Mouse (Mus musculus) erythroblast, embryonic 14.5 days (primary cell): ENCODE data around the gene Hoxa10. TPM values are rescaled to one million over a fixed set of nuclear protein-coding genes. Genes with fewer than 3 reads are reported as not detected.

Source experiments
- H3K27me3 ChIP-seq: 2 replicates; pipeline ENCODE4 v1.6.1; 2012; ENCODE audit warnings: inconsistent platforms; ENCODE audit not compliant: control insufficient read depth
- H3K36me3 ChIP-seq: 2 replicates; pipeline ENCODE4 v1.6.1; 2012; ENCODE audit warnings: mild to moderate bottlenecking, inconsistent platforms; ENCODE audit not compliant: control insufficient read depth
- H3K4me1 ChIP-seq: 2 replicates; pipeline ENCODE4 v1.6.1; 2012; ENCODE audit warnings: inconsistent platforms; ENCODE audit not compliant: control insufficient read depth
- H3K4me3 ChIP-seq: replicated peaks from 2 replicates; pipeline ENCODE3; 2012; ENCODE audit warnings: moderate library complexity, mild to moderate bottlenecking, inconsistent platforms
- H3K9me3 ChIP-seq: 2 replicates; pipeline ENCODE4 v1.6.1; 2012; ENCODE audit warnings: low read length, inconsistent platforms, mixed read lengths; ENCODE audit not compliant: control insufficient read depth
- GATA1 ChIP-seq: IDR thresholded peaks from 2 replicates; pipeline ENCODE4 v1.6.1; 2012; ENCODE audit warnings: low read length, inconsistent platforms, mixed read lengths
- TAL1 ChIP-seq: IDR thresholded peaks from 3 replicates; pipeline ENCODE4 v1.6.1; 2012; ENCODE audit warnings: low read length, inconsistent platforms, mixed read lengths
- polyA plus RNA-seq: library from polyadenylated mRNA; stranded (reverse); fragments of >175 nt; gene quantifications from 2 replicates; pipeline ENCODE4 v1.2.3, GENCODE M21; 2012

Gene Hoxa10
- polyA plus RNA-seq, 1 experiment: not detected

DNA sequence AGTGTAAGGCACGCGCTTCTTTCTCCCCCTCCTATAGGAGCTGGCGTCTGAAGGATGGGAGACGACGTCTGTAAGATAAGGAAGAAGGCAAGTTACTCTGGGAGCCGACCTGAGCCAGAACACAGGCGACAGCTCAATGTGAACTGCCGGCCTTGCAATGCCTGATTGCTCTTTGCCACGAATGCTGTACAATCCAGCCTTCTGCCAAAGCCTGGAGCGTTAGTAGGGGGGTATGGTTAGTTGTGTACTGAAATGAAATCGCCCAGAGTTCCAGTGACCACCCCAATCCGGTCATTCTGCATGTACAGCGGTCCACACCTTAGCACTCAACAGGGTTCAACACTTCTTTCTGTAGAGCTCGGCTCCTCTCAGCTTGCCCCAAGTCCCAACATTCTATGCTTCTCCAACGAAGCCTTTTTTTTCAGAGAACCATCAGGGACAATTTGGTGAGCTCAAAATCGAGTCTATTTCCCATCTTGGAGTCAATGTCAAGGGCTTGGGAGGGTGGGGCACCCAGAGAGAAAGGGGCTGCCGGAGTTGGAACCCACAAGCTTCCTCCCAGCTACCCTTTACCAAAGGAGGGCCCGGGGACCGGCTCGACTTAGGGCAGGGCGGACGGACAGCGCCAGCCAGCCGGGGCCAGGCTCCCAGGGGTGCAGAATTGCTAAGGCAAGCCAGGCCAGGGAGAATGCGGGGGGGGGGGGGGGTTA lies 18.6 kb upstream of the Hoxa10 start:
- H3K4me3 ChIP-seq: no peak overlapping the region

DNA sequence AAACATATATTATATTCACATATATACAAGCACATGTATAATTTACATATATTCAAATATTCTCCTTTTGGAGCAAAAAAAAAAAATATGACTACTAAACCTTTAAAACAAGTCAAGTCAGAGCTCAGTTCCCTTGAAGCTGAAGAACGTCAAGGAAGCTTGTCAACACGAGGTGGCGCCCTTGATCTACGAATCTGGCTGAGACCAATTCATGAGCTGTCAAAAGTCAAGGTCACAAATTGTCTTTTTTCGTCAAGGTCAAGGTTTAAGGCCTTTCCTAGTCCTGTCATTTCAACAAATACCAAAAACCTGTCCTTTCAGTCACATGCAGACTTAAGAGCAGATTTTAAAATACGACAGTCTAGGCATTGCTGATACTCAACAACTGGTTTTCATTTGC lies 16.3 kb upstream of the Hoxa10 start:
- TF ChIP-seq GATA1 (no peak), TAL1 (no peak)
- Histone ChIP-seq H3K27me3 (peaks cover 99% of the 10 kb centered on the region), H3K4me3 (no peak overlapping the region), H3K36me3 (no peaks in the 10 kb centered on the region), H3K4me1 (no peaks in the 10 kb centered on the region), H3K9me3 (peaks cover 2% of the 10 kb centered on the region; the same call in 1 of the 2 replicates)

More for the DNA sequence above, 18.6 kb upstream of the Hoxa10 start:
- TF ChIP-seq TAL1 (no peak), GATA1 (no peak)
- H3K9me3 ChIP-seq: peaks cover 2% of the 10 kb centered on the region; the same call in 1 of the 2 replicates
- H3K27me3 ChIP-seq: peaks cover 99% of the 10 kb centered on the region
- H3K36me3 ChIP-seq: no peaks in the 10 kb centered on the region
- no peaks in the 10 kb centered on the region for H3K4me1 ChIP-seq

DNA sequence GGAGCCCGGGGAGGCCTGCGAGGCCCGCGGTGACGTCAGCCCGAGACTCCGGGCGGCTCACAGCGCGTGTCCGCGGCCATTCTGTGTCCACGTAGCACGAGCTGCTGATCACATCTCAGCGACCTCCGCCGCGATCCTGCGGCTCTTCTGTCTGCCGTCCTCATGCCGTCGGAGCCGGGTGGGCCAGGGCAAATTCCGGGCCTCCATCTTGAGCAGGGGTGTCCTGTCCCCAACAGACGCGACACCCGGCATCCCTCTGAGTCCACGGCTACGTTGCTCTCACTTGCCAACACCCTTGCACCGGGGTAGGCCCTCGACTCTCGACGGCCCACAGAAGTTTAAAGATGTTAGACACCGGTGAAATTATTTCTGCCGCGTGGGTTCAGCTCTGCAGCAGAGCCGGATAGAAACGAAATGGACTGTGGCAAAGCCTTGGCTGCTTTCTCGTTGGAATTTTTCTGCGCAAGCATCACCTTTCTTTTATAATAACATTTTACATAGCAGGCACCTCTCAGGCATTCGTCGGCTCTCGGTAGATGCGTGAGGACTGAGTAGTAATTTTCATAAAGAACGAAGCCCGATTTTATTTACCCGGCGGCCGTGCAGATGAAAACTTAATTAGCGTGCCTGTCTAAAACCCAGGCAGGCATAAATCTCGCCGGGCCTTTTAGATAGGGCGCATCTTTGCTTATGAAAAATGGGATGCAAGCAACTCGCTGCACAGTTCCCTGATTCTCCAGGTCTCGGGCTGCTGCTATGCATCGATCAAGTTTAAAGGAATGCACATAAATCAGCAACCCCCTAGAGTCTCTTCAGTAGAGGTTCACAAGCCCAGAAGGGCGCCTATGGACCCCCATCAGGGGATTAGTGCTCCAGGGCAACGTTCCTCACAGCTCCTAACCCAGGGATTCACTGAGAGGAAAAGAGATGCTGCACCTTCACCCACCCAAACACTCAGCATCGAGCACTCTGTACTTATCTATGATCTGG lies 13.2 kb upstream of the Hoxa10 start:
- TF ChIP-seq TAL1: no peak
- no peak for TF ChIP-seq GATA1
- Histone ChIP-seq H3K4me3 (no peak overlapping the region), H3K27me3 (peaks cover 99% of the 10 kb centered on the region), H3K9me3 (no peaks in the 10 kb centered on the region; the same call in 1 of the 2 replicates), H3K4me1 (no peaks in the 10 kb centered on the region), H3K36me3 (no peaks in the 10 kb centered on the region)

DNA sequence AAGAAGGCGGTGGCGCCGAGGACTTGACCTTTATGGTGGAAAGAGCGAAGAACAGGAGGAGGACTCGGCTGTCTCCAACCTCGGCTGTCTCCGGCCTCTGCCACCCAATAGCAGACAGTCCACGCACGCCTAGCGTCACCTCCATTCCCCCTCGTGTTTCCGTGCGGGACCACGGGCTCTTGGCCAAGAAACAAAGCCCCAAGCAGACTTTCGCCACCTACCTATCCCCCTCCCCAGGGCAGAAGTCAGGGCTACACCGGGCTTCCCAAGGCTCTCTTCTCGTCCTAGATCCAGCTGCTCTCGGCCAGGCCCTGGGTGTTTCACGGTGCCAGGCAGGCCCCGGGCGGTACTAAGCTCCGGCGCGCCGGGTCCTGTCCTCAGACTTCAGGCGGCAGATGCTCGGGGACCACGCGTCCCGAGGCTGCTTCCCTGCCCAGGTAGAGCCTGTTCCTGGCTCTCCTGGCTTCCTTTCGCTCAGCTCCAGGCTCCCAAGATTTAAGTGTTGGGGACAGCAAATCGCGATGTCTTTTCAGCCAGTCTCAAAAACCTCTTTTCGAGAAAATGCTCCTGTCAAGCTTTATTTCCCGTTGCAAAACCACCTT lies 12.2 kb upstream of the Hoxa10 start:
- H3K9me3 ChIP-seq: no peaks in the 10 kb centered on the region; the same call in 1 of the 2 replicates
- H3K27me3 ChIP-seq: peaks cover 99% of the 10 kb centered on the region
- H3K36me3 ChIP-seq: no peaks in the 10 kb centered on the region
- H3K4me3 ChIP-seq: no peak overlapping the region
- TF ChIP-seq TAL1 (no peak), GATA1 (no peak)
- no peaks in the 10 kb centered on the region for H3K4me1 ChIP-seq

DNA sequence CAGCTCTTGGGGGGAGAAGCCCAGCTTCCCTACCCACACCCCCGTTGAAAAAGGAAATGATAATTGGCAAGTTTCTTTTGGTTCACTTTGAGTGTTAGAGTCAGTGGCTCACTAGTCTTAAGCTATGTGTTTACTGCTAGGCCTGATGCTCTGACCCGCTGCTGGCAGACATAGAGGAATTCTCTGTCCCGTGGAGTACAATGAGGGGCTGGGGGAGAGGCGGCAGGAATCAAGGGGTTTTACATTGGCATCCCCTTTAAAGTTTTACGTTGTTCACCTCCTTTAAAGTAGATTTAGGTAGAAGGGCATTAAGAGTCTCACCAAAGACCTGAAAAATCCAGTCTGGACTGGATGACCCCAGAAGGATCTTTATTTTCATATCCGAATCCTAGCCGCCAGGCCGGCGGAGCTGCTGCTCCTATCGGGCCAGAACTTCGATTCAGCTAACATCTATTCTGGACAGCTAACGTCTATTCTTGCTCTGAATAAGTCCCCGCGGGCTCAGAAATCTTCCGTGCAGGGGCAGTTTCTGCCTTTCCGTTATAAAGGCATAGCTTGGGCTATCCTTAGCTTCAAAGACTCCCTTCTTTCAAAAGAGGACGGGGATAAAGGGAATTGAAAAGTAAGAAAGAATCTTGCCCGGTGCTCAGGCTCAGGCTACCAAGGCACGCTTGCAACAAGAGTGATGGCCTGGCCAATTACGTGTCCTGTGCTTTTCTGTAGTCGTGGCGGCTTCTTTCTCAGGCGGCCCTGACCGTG lies 11.5 kb upstream of the Hoxa10 start:
- Histone ChIP-seq H3K36me3 (no peaks in the 10 kb centered on the region), H3K9me3 (no peaks in the 10 kb centered on the region; the same call in 1 of the 2 replicates), H3K27me3 (peaks cover 99% of the 10 kb centered on the region), H3K4me1 (no peaks in the 10 kb centered on the region), H3K4me3 (no peak overlapping the region)
- TF ChIP-seq GATA1: no peak
- TF ChIP-seq TAL1: no peak

DNA sequence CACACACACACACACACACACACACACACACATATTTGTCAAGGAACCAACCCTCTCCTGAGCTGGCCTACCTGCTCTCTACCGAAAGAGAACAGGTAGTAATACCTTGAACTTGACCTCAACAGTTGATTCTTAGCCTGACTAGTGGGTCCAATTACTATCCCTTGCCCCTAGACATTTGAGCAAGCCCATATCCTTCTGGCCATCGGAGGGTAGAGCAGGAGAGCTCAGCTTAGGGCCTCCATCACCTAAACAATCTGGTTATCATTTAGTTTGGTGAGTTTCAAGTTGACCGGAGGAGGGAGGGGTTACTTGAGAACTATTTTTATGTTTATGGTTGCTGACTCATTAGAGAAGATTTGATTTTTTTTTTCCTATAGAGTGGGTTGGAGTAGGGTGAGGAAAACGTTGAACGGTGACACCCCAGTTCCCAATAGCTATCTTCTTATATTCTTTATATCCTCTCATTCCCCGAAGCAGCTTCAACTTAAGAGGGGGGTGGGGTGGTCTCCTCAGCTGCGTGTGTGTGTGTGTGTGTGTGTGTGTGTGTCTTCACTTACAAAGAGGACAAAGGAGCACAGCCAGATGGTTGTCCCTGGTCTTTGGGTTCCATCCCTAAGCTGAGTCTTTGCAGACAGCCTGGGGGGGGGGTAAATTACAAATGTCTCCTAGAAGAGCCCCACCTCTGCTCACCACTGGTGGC lies 10.7 kb upstream of the Hoxa10 start:
- TF ChIP-seq GATA1 (no peak), TAL1 (no peak)
- H3K36me3 ChIP-seq: no peaks in the 10 kb centered on the region
- H3K27me3 ChIP-seq: peaks cover 99% of the 10 kb centered on the region
- no peak overlapping the region for H3K4me3 ChIP-seq
- no peaks in the 10 kb centered on the region for H3K4me1 ChIP-seq
- no peaks in the 10 kb centered on the region; the same call in 1 of the 2 replicates for H3K9me3 ChIP-seq

DNA sequence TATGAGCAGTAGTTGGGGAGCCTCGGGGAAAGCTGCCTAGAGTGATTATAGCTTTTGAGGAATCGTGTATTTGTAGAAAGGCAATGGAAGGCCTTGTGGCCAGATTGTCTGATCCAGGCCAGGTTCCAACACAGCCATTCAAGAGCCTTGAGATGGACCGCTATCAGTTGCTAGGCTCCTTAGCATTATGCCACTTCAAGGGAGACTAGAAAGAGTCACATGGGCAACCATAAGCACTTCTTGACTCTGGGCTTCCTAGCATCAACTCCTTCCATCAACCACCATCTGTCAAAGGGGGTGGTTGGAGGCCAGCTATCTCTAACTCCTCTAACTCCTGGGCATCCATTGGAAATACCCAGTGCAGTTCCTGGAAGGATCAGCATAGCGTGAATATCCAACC lies 9.2 kb upstream of the Hoxa10 start:
- Histone ChIP-seq H3K4me3 (no peak overlapping the region), H3K36me3 (no peaks in the 10 kb centered on the region), H3K4me1 (no peaks in the 10 kb centered on the region), H3K9me3 (no peaks in the 10 kb centered on the region; the same call in 1 of the 2 replicates), H3K27me3 (peaks cover 100% of the 10 kb centered on the region)
- TF ChIP-seq GATA1 (no peak), TAL1 (no peak)

DNA sequence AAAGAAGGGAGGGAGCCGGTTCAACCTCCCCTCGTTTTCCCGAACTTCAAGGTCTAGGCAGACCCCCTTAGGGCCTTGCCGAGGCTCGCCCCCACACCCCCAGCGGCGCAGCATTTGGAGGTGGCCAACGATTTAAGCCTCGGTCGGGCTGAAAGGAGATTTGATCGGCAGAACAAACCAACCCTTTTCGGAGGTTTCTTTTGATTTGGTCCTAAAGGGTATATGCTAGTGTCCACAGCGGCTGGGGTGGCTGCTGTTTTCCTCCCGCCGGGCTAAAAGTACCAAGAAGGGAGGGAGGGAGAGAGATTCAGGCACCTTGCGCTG lies 8.7 kb upstream of the Hoxa10 start:
- H3K27me3 ChIP-seq: peaks cover 100% of the 10 kb centered on the region
- H3K36me3 ChIP-seq: no peaks in the 10 kb centered on the region

More for the DNA sequence above, 8.7 kb upstream of the Hoxa10 start:
- H3K4me3 ChIP-seq: no peak overlapping the region
- TF ChIP-seq TAL1: no peak
- no peaks in the 10 kb centered on the region for H3K4me1 ChIP-seq
- H3K9me3 ChIP-seq: no peaks in the 10 kb centered on the region; the same call in 1 of the 2 replicates
